Mouse (Mus musculus) forebrain, embryonic 16.5 days (tissue): Measurements from ENCODE around the gene Stxbp6. TPM values are rescaled to one million over a fixed set of nuclear protein-coding genes. Genes with fewer than 3 reads are reported as not detected.

Source experiments
- ATAC-seq: fragments of 200-750 bp; cut with Nextera tagmentation; 2 replicates; pipeline ENCODE4 v1.8.0; 2017; ENCODE audit warnings: mild to moderate bottlenecking, moderate library complexity
- H3K27ac ChIP-seq: fragments of 300-500 bp; sonication (generic); 2 replicates; pipeline ENCODE4 v1.5.1; 2014; ENCODE audit warnings: low read length, control low read depth
- H3K27me3 ChIP-seq: fragments of 300-500 bp; sonication (generic); replicated peaks from 2 replicates; pipeline ENCODE4 v1.6.1; 2014; ENCODE audit warnings: low read length; ENCODE audit not compliant: control insufficient read depth, insufficient read depth
- H3K36me3 ChIP-seq: fragments of 300-500 bp; sonication (generic); 2 replicates; pipeline ENCODE4 v1.6.1; 2014; ENCODE audit not compliant: control insufficient read depth, insufficient read depth
- H3K4me1 ChIP-seq: fragments of 300-500 bp; sonication (generic); replicated peaks from 2 replicates; pipeline ENCODE4 v1.6.1; 2014; ENCODE audit warnings: low read length; ENCODE audit not compliant: control insufficient read depth, insufficient read depth
- H3K4me2 ChIP-seq: fragments of 300-500 bp; sonication (generic); 2 replicates; pipeline ENCODE4 v1.6.1; 2014; ENCODE audit warnings: mild to moderate bottlenecking, low read length, control low read depth
- H3K4me3 ChIP-seq: fragments of 300-500 bp; sonication (generic); replicated peaks from 2 replicates; pipeline ENCODE4 v1.5.1; 2014; ENCODE audit warnings: mild to moderate bottlenecking, low read length, control low read depth
- H3K9ac ChIP-seq: fragments of 300-500 bp; sonication (generic); replicated peaks from 2 replicates; pipeline ENCODE4 v1.6.1; 2014; ENCODE audit warnings: low read depth, low read length, control low read depth
- H3K9me3 ChIP-seq: fragments of 300-500 bp; sonication (generic); 2 replicates; pipeline ENCODE4 v1.6.1; 2016; ENCODE audit warnings: low read length; ENCODE audit not compliant: control insufficient read depth
- WGBS: fragments of 180-500 bp; shearing (Covaris S2); extraction: QIAGEN DNeasy Blood & Tissue Kit; methylation state at CpG from one replicate; pipeline ENCODE4 v1.1.7; 2014; 5-methylcytosine and 5-hydroxymethylcytosine counted together
- polyA plus RNA-seq: library from polyadenylated mRNA; unstranded; fragments of >200 nt; fragmentation: Nextera tagmentation; extraction: Ambion mirVana; gene quantifications from 2 replicates; pipeline ENCODE4 v1.2.1, GENCODE M21; 2015

The Stxbp6 gene
- polyA plus RNA-seq, 1 experiment from 2014 or later = 13.6 TPM

GRCm38 (mm10) chr12:44919613-44920012 lies 154.9 kb downstream of the Stxbp6 start:
- no peaks in the 10 kb centered on the region for H3K27me3 ChIP-seq
- H3K4me3 ChIP-seq = no peak overlapping the region
- WGBS = 97% methylated on average over 2 of the region's 2 CpGs
- no peak overlapping the region for H3K9ac ChIP-seq
- H3K4me2 ChIP-seq = no peak overlapping the region
- no peak for ATAC-seq
- no peak overlapping the region for H3K27ac ChIP-seq
- H3K36me3 ChIP-seq = no peaks in the 10 kb centered on the region
- peaks cover 3% of the 10 kb centered on the region; the same call in 1 of the 2 replicates for H3K9me3 ChIP-seq
- H3K4me1 ChIP-seq = no peaks in the 10 kb centered on the region

GRCm38 (mm10) chr12:44918929-44919328 lies 155.6 kb downstream of the Stxbp6 start:
- Histone ChIP-seq H3K9me3 (peaks cover 3% of the 10 kb centered on the region; the same call in 1 of the 2 replicates), H3K4me2 (no peak overlapping the region), H3K27ac (no peak overlapping the region), H3K4me3 (no peak overlapping the region), H3K36me3 (no peaks in the 10 kb centered on the region), H3K4me1 (no peaks in the 10 kb centered on the region), H3K9ac (no peak overlapping the region), H3K27me3 (no peaks in the 10 kb centered on the region)
- ATAC-seq = no peak
- WGBS = 96% methylated on average over 2 of the region's 2 CpGs

GRCm38 (mm10) chr12:44913854-44914253 lies 160.7 kb downstream of the Stxbp6 start:
- no peaks in the 10 kb centered on the region for H3K4me1 ChIP-seq
- ATAC-seq = no peak
- 90% methylated on average over 4 of the region's 4 CpGs for whole genome bisulfite sequencing
- no peak overlapping the region for H3K4me2 ChIP-seq
- H3K27me3 ChIP-seq = no peaks in the 10 kb centered on the region
- H3K27ac ChIP-seq = no peak overlapping the region
- H3K4me3 ChIP-seq = no peak overlapping the region
- H3K36me3 ChIP-seq = no peaks in the 10 kb centered on the region
- no peaks in the 10 kb centered on the region for H3K9me3 ChIP-seq
- H3K9ac ChIP-seq = no peak overlapping the region

DNA sequence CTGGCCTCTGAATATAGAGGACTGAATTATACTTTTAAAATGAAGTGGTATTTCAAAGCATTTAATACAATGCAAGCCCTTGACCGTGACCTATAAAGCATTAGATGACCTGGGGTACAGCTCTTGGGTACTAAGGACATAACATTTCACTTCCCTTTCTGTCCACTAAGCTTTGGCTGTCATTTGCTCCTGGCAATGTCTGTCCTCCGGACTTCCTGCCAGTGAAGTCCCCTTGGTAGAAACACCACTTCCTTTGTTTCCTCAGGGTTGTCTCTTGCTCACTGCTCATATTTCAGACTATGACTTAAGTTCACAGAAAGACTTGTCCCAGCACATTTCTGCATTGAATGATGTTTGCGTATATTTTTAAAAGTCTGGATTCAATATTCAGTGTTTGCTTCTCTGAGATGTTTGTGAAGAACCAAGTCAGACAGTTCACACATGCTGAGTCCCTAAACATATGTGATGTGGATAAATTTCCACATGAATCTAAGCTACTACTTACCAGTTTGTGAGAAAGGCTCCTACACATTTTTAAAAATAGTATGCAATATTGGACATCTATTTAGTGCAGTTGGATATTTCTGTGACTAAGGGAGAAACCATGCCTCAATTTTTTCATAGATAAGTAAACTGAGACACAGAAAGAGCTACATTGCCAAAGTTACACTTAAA lies 166.3 kb downstream of the Stxbp6 start:
- Histone ChIP-seq H3K4me2 (no peak overlapping the region), H3K27ac (no peak overlapping the region), H3K9ac (no peak overlapping the region), H3K27me3 (no peaks in the 10 kb centered on the region), H3K36me3 (no peaks in the 10 kb centered on the region), H3K4me3 (no peak overlapping the region), H3K4me1 (no peaks in the 10 kb centered on the region; the same call in 1 of the 2 replicates), H3K9me3 (no peaks in the 10 kb centered on the region)
- peak; percentile 33; the same call in 1 of the 2 replicates for ATAC-seq
- WGBS = 74% methylated on average over 3 of the region's 3 CpGs

DNA sequence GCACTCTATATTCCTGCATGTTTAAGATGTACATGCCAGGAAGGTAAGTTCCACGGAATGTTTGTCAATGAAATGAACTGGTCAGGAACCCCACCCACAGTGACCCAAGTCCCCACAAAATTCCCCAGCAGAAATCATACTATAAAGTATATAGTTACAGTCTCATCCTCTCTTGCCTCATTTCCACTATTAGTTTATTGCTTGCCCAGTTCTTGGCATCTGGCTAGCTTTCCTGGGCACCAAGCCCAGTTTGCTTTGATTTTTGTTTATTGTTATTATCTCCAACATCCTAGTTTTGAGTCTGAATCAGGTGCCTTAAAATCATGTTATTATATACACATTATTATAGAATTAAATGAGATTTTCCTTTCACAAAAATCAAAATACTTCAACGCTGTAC lies 168.5 kb downstream of the Stxbp6 start:
- no peaks in the 10 kb centered on the region for H3K27me3 ChIP-seq
- ATAC-seq = no peak
- H3K9me3 ChIP-seq = no peaks in the 10 kb centered on the region
- no peaks in the 10 kb centered on the region for H3K36me3 ChIP-seq
- H3K27ac ChIP-seq = no peak overlapping the region
- no peak overlapping the region for H3K9ac ChIP-seq
- no peak overlapping the region for H3K4me3 ChIP-seq
- 82% methylated on average over 2 of the region's 2 CpGs for WGBS
- no peak overlapping the region for H3K4me2 ChIP-seq
- H3K4me1 ChIP-seq = no peaks in the 10 kb centered on the region; the same call in 1 of the 2 replicates

GRCm38 (mm10) chr12:44903205-44903732 lies 171.2 kb downstream of the Stxbp6 start:
- WGBS = 19% methylated on average over 1 of the region's 1 CpGs
- Histone ChIP-seq H3K4me3 (no peak overlapping the region), H3K4me2 (no peak overlapping the region), H3K9ac (no peak overlapping the region), H3K4me1 (peaks cover 6% of the 10 kb centered on the region; the same call in 1 of the 2 replicates), H3K36me3 (no peaks in the 10 kb centered on the region), H3K9me3 (no peaks in the 10 kb centered on the region), H3K27ac (no peak overlapping the region), H3K27me3 (no peaks in the 10 kb centered on the region)
- no peak for ATAC-seq

DNA sequence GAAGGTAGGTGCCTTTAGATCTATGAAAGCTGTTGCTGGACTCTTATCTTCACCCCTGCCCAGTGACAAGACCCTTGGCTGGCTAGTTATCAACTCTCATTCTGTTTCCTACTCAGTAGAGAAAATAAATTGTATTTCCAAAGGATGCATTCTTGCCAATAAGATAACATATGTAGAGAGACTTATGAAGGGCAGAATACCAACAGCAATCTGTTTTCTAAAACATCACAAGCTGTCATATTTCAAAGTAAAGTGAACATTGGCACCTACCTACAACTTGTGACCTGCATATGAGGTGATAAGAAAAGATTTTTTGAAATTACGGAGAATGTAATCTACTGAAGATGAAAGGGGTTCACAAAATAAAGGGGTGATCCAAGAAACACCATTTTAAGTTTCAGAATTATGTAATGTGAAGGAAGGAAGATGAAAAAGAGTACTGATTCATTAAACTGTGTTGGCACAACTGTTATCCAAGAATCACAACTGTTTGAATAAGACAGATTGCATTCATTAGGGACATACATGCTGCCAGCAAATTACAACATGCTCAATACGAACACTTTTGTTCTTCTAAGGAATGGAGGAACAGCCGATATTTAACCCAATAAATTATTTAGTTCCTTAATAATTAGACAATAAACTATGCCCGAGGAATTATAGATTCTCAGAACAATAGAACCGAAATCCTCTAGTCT lies 175.2 kb downstream of the Stxbp6 start:
- no peak overlapping the region for H3K4me2 ChIP-seq
- 64% methylated on average over 5 of the region's 5 CpGs for WGBS
- no peak overlapping the region for H3K27ac ChIP-seq
- no peaks in the 10 kb centered on the region for H3K36me3 ChIP-seq
- peaks cover 6% of the 10 kb centered on the region; the same call in 1 of the 2 replicates for H3K4me1 ChIP-seq
- peak; percentile 89 for ATAC-seq
- H3K27me3 ChIP-seq = no peaks in the 10 kb centered on the region
- no peaks in the 10 kb centered on the region for H3K9me3 ChIP-seq
- H3K4me3 ChIP-seq = no peak overlapping the region
- no peak overlapping the region for H3K9ac ChIP-seq

DNA sequence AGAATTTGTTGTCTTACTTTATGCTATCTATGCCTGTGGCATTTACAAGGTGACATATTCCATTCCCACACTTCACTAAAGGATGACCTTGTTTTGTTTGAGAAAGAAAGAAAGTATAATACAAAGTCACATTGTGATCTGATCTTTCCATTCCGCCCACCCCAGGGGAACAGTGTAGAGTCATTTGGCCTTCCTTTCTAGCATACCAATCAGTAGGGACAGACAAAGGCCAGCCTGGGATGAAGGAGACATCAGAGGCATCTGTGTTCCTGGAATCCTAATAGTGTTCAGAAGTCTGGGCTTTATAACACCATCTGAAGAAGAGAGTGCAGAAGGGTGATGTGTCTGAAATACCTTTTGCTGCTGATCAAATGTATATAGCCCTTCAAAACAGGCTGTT lies 178.0 kb downstream of the Stxbp6 start:
- WGBS = 88% methylated on average over 1 of the region's 1 CpGs
- Histone ChIP-seq H3K27ac (no peak overlapping the region), H3K36me3 (no peaks in the 10 kb centered on the region), H3K4me3 (no peak overlapping the region), H3K9me3 (no peaks in the 10 kb centered on the region), H3K27me3 (no peaks in the 10 kb centered on the region), H3K9ac (no peak overlapping the region), H3K4me2 (no peak overlapping the region), H3K4me1 (peaks cover 6% of the 10 kb centered on the region; the same call in 1 of the 2 replicates)
- ATAC-seq = no peak

- H3K36me3 ChIP-seq = no peaks in the 10 kb centered on the region
- no peak overlapping the region for H3K27ac ChIP-seq
- H3K4me3 ChIP-seq = no peak overlapping the region
- WGBS = 91% methylated on average over 6 of the region's 6 CpGs
- H3K4me2 ChIP-seq = no peak overlapping the region
- no peaks in the 10 kb centered on the region for H3K9me3 ChIP-seq
- no peaks in the 10 kb centered on the region for H3K4me1 ChIP-seq
- H3K9ac ChIP-seq = no peak overlapping the region
- no peaks in the 10 kb centered on the region for H3K27me3 ChIP-seq
- no peak for ATAC-seq
Observed at GRCm38 (mm10) chr12:44889677-44890393, 184.7 kb downstream of the Stxbp6 start.
